Mouse (Mus musculus) brain, embryonic 14.5 days (tissue): ENCODE results near the gene Kdm8.
A peak's percentile ranks its signal among the peaks of the same experiment; 100 is the strongest.

Source experiments
- CTCF ChIP-seq: fragments of 200-500 bp; IDR thresholded peaks from 2 replicates; pipeline ENCODE4 v1.5.1; 2012; ENCODE audit warnings: inconsistent platforms, mild to moderate bottlenecking, moderate library complexity, borderline replicate concordance; ENCODE audit not compliant: insufficient read depth, insufficient read length; ENCODE audit errors: extremely low read depth
- POLR2A ChIP-seq: fragments of 200-500 bp; IDR thresholded peaks from 2 replicates; pipeline ENCODE4 v1.6.1; 2012; ENCODE audit warnings: mild to moderate bottlenecking, inconsistent platforms, borderline replicate concordance; ENCODE audit not compliant: poor library complexity, insufficient read depth, insufficient read length, severe bottlenecking; ENCODE audit errors: extremely low read depth

DNA sequence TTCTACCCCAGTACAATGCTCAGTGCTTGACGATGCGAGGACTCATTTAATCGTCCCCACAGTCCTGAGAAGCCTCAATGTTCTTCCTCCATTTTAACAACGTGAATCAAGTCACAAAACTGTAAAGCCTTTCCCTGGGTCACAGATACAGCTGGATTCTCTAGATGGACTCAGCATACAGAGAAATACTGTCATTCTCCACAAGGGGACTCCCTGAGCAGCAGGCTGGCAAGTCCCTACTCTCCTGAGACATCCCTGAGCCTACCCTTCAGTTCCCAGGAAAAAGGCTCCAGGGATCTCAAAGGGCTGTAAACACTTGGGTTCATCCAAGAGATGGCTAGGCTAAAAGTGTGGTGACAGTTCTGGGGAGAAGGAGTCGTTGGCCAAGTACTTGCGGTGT is 37.3 kb upstream of the Kdm8 start:
- TF ChIP-seq CTCF (peak; percentile 17; the same call in 1 of the 2 replicates), POLR2A (no peak)
